Mouse (Mus musculus) neural tube, embryonic 11.5 days (tissue): ENCODE measurements around the gene Cfap44. TPM values are rescaled to one million over a fixed set of nuclear protein-coding genes. Genes with fewer than 3 reads are reported as not detected.

ENCODE experiments used
- ATAC-seq: fragments of 200-750 bp; cut with Nextera tagmentation; 2 replicates; pipeline ENCODE4 v1.8.0; 2017; ENCODE audit warnings: moderate number of reproducible peaks, mild to moderate bottlenecking, moderate TSS enrichment, moderate library complexity; ENCODE audit not compliant: insufficient read depth, low FRiP score, low TSS enrichment
- DNase-seq: peaks from one replicate; pipeline ENCODE4 v3.0.0-alpha.2; 2015; ENCODE audit warnings: low spot score
- H3K27ac ChIP-seq: fragments of 300-500 bp; sonication (generic); 2 replicates; pipeline ENCODE4 v1.5.1; 2014; ENCODE audit warnings: low read depth, mild to moderate bottlenecking, low read length
- H3K27me3 ChIP-seq: fragments of 300-500 bp; sonication (generic); 2 replicates; pipeline ENCODE4 v1.6.1; 2014; ENCODE audit warnings: mild to moderate bottlenecking, low read length, mixed read lengths; ENCODE audit not compliant: control insufficient read depth, insufficient read depth
- H3K36me3 ChIP-seq: fragments of 300-500 bp; sonication (generic); 2 replicates; pipeline ENCODE4 v1.6.1; 2014; ENCODE audit warnings: mild to moderate bottlenecking, low read length, moderate library complexity, mixed read lengths; ENCODE audit not compliant: control insufficient read depth, insufficient read depth
- H3K4me1 ChIP-seq: fragments of 300-500 bp; sonication (generic); 2 replicates; pipeline ENCODE4 v1.6.1; 2014; ENCODE audit warnings: low read length, mixed read lengths; ENCODE audit not compliant: control insufficient read depth, insufficient read depth
- H3K4me2 ChIP-seq: fragments of 300-500 bp; sonication (generic); 2 replicates; pipeline ENCODE4 v1.6.1; 2014; ENCODE audit warnings: low read depth, mild to moderate bottlenecking, moderate library complexity
- H3K4me3 ChIP-seq: fragments of 300-500 bp; sonication (generic); 2 replicates; pipeline ENCODE4 v1.5.1; 2014; ENCODE audit warnings: low read depth, low read length
- H3K9ac ChIP-seq: fragments of 300-500 bp; sonication (generic); 2 replicates; pipeline ENCODE4 v1.6.1; 2014; ENCODE audit warnings: mild to moderate bottlenecking, low read length
- H3K9me3 ChIP-seq: fragments of 300-500 bp; sonication (generic); 2 replicates; pipeline ENCODE4 v1.6.1; 2016; ENCODE audit warnings: low read length; ENCODE audit not compliant: control insufficient read depth
- WGBS: fragments of 180-500 bp; shearing (Covaris S2); extraction: QIAGEN DNeasy Blood & Tissue Kit; methylation state at CpG from one replicate; pipeline ENCODE4 v1.1.7; 2014; 5-methylcytosine and 5-hydroxymethylcytosine counted together
- polyA plus RNA-seq: library from polyadenylated mRNA; unstranded; fragments of >200 nt; fragmentation: Nextera tagmentation; extraction: Ambion mirVana; gene quantifications from 2 replicates; pipeline ENCODE4 v1.2.1, GENCODE M21; 2014

Gene Cfap44
- polyA plus RNA-seq, 1 experiment from 2014 or later, result 0.44 TPM

GRCm38 (mm10) chr16:44526689-44527088 lies 132.1 kb downstream of the Cfap44 start:
- H3K4me3 ChIP-seq, result no peak overlapping the region
- H3K36me3 ChIP-seq, result no peaks in the 10 kb centered on the region; the same call in 1 of the 2 replicates
- H3K27ac ChIP-seq, result peak overlapping the region; percentile 31
- no peak overlapping the region for H3K9ac ChIP-seq
- peaks cover 41% of the 10 kb centered on the region for H3K4me1 ChIP-seq
- 11% methylated on average over 12 of the region's 12 CpGs for WGBS
- no peak overlapping the region for H3K4me2 ChIP-seq
- no peaks in the 10 kb centered on the region for H3K9me3 ChIP-seq
- ATAC-seq (no peak), DNase-seq (peak; percentile 48)
- H3K27me3 ChIP-seq, result no peaks in the 10 kb centered on the region

- H3K4me2 ChIP-seq, result no peak overlapping the region
- 63% methylated on average over 11 of the region's 11 CpGs for WGBS
- peaks cover 3% of the 10 kb centered on the region; the same call in 1 of the 2 replicates for H3K36me3 ChIP-seq
- H3K4me1 ChIP-seq, result peaks cover 41% of the 10 kb centered on the region
- no peak overlapping the region; the same call in 1 of the 2 replicates for H3K9ac ChIP-seq
- no peak for DNase-seq
- H3K4me3 ChIP-seq, result no peak overlapping the region
- no peak for ATAC-seq
- H3K27me3 ChIP-seq, result no peaks in the 10 kb centered on the region
- no peaks in the 10 kb centered on the region for H3K9me3 ChIP-seq
- H3K27ac ChIP-seq, result no peak overlapping the region
These were observed 132.8 kb downstream of the Cfap44 start for GRCm38 (mm10) chr16:44527218-44527905.

GRCm38 (mm10) chr16:44528955-44529354 lies 134.4 kb downstream of the Cfap44 start:
- H3K27ac ChIP-seq, result no peak overlapping the region
- no peak for DNase-seq
- no peak overlapping the region for H3K4me3 ChIP-seq
- no peaks in the 10 kb centered on the region for H3K9me3 ChIP-seq
- H3K4me2 ChIP-seq, result no peak overlapping the region
- H3K27me3 ChIP-seq, result no peaks in the 10 kb centered on the region
- H3K36me3 ChIP-seq, result peaks cover 5% of the 10 kb centered on the region; the same call in 1 of the 2 replicates
- ATAC-seq, result no peak
- WGBS, result 92% methylated on average over 7 of the region's 7 CpGs
- H3K4me1 ChIP-seq, result peaks cover 44% of the 10 kb centered on the region
- no peak overlapping the region for H3K9ac ChIP-seq

GRCm38 (mm10) chr16:44529691-44530090 lies 135.1 kb downstream of the Cfap44 start:
- Histone ChIP-seq H3K4me2 (peak overlapping the region; percentile 43; the same call in 1 of the 2 replicates), H3K9ac (no peak overlapping the region), H3K4me1 (peaks cover 49% of the 10 kb centered on the region), H3K9me3 (no peaks in the 10 kb centered on the region), H3K4me3 (no peak overlapping the region), H3K27me3 (no peaks in the 10 kb centered on the region), H3K27ac (peak overlapping the region; percentile 84), H3K36me3 (0 out of 2 replicates have a peak, but pooled peaks cover 5% of the 10 kb centered on the region)
- DNase-seq (no peak), ATAC-seq (no peak)
- WGBS, result 36% methylated on average over 8 of the region's 8 CpGs

DNA sequence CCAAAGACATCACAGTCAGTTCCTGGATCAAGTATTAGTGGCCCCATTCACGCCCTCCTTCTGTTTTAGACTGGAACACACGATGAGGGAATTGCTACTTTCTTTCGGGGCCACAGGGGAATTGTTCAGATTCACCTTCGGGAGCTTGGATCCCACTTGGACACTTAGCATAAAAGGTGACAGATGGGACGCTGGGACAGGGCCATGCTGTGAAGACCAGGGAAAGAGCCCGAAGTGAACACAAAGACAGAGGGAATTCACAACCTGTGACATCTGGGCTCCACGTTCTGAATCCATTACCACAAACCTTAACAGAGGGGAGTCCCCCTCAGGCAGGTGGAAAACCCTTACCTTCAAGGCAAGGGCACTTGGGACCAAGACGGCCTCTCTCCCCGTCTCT lies 135.6 kb downstream of the Cfap44 start:
- Histone ChIP-seq H3K9me3 (no peaks in the 10 kb centered on the region), H3K4me3 (no peak overlapping the region; the same call in 1 of the 2 replicates), H3K27me3 (no peaks in the 10 kb centered on the region), H3K36me3 (0 out of 2 replicates have a peak, but pooled peaks cover 5% of the 10 kb centered on the region), H3K4me2 (peak overlapping the region; percentile 43), H3K27ac (peak overlapping the region; percentile 84), H3K4me1 (peaks cover 54% of the 10 kb centered on the region), H3K9ac (peak overlapping the region; percentile 42)
- DNase-seq (peak; percentile 65), ATAC-seq (peak; percentile 40)
- WGBS, result 6% methylated on average over 9 of the region's 9 CpGs

DNA sequence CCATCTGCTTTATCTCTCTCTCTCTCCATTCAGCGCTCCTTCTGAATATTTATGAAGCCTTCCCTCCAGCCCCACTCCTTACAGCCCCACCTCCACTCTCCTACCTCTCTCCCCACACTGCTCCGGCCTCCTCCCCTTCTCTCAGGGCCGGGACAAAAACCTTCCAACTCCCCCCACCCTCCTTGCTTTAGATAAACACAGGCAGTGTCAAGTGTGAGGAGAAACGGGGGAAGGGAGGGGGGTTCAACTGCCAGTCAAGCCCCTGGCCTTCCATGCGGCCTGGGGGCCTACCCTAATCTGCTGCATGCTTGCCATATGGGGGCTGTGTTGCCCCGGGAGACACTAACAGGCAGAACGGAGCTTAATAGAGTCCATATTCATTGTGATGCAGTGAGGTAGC lies 136.2 kb downstream of the Cfap44 start:
- Histone ChIP-seq H3K4me2 (peak overlapping the region; percentile 43), H3K27ac (peak overlapping the region; percentile 84), H3K4me1 (peaks cover 58% of the 10 kb centered on the region), H3K9ac (peak overlapping the region; percentile 42), H3K36me3 (0 out of 2 replicates have a peak, but pooled peaks cover 5% of the 10 kb centered on the region), H3K27me3 (no peaks in the 10 kb centered on the region), H3K9me3 (no peaks in the 10 kb centered on the region), H3K4me3 (peak overlapping the region; percentile 19)
- DNase-seq (peak; percentile 92), ATAC-seq (peak; percentile 92)
- under 1% methylated on average over 7 of the region's 7 CpGs for WGBS

- ATAC-seq, result peak; percentile 48
- H3K27me3 ChIP-seq, result no peaks in the 10 kb centered on the region
- 16% methylated on average over 12 of the region's 12 CpGs for WGBS
- peak overlapping the region; percentile 43 for H3K4me2 ChIP-seq
- H3K36me3 ChIP-seq, result peaks cover 5% of the 10 kb centered on the region; the same call in 1 of the 2 replicates
- no peak for DNase-seq
- peak overlapping the region; percentile 84 for H3K27ac ChIP-seq
- H3K9me3 ChIP-seq, result no peaks in the 10 kb centered on the region
- peaks cover 63% of the 10 kb centered on the region for H3K4me1 ChIP-seq
- peak overlapping the region; percentile 19; the same call in 1 of the 2 replicates for H3K4me3 ChIP-seq
- 0 out of 2 replicates have a peak overlapping the region, but pooled peaks have one; percentile 12 for H3K9ac ChIP-seq
These were observed 136.7 kb downstream of the Cfap44 start for GRCm38 (mm10) chr16:44531239-44531797.
